Mouse (Mus musculus) midbrain, embryonic 12.5 days (tissue): ENCODE results near the gene Tmem239. TPM values are rescaled to one million over a fixed set of nuclear protein-coding genes. Genes with fewer than 3 reads are reported as not detected.
A peak's percentile ranks its signal among the peaks of the same experiment; 100 is the strongest.
"Not testable (repeated sequence)": the region's sequence is repeated elsewhere in the genome, so short reads cannot be mapped to it uniquely, and the experiment has no call there.

Experiments
- ATAC-seq: fragments of 200-750 bp; cut with Nextera tagmentation; 2 replicates; pipeline ENCODE4 v1.8.0; 2017; ENCODE audit warnings: low read depth, moderate TSS enrichment, moderate library complexity; ENCODE audit not compliant: low FRiP score
- H3K27ac ChIP-seq: fragments of 300-500 bp; sonication (generic); replicated peaks from 2 replicates; pipeline ENCODE4 v1.5.1; 2016; ENCODE audit warnings: mild to moderate bottlenecking
- H3K27me3 ChIP-seq: fragments of 300-500 bp; sonication (generic); 2 replicates; pipeline ENCODE4 v1.6.1; 2016; ENCODE audit warnings: mild to moderate bottlenecking
- H3K36me3 ChIP-seq: fragments of 300-500 bp; sonication (generic); 2 replicates; pipeline ENCODE4 v1.6.1; 2016
- H3K4me1 ChIP-seq: fragments of 300-500 bp; sonication (generic); 2 replicates; pipeline ENCODE4 v1.6.1; 2016
- H3K4me2 ChIP-seq: fragments of 300-500 bp; sonication (generic); replicated peaks from 2 replicates; pipeline ENCODE4 v1.6.1; 2016; ENCODE audit warnings: mild to moderate bottlenecking, moderate library complexity
- H3K4me3 ChIP-seq: fragments of 300-500 bp; sonication (generic); 2 replicates; pipeline ENCODE4 v1.5.1; 2016; ENCODE audit warnings: mild to moderate bottlenecking
- H3K9ac ChIP-seq: fragments of 300-500 bp; sonication (generic); replicated peaks from 2 replicates; pipeline ENCODE4 v1.6.1; 2016; ENCODE audit warnings: mild to moderate bottlenecking, moderate library complexity
- H3K9me3 ChIP-seq: fragments of 300-500 bp; sonication (generic); 2 replicates; pipeline ENCODE4 v1.6.1; 2016; ENCODE audit warnings: mild to moderate bottlenecking
- WGBS: fragments of 180-500 bp; shearing (Covaris S2); methylation state at CpG from one replicate; pipeline ENCODE4 v1.1.7; 2016; 5-methylcytosine and 5-hydroxymethylcytosine counted together
- polyA plus RNA-seq: library from polyadenylated mRNA; unstranded; fragments of >200 nt; fragmentation: Nextera tagmentation; extraction: Ambion mirVana; gene quantifications from 2 replicates; pipeline ENCODE4 v1.2.1, GENCODE M21; 2016

The Tmem239 gene
- not detected in 2 replicates for polyA plus RNA-seq

GRCm38 (mm10) chr2:130406178-130406577 lies at the start of gene Tmem239:
TSS of gene Tmem239 (plus strand) at chr2:130406478.
- Histone ChIP-seq H3K36me3 (no peaks in the 10 kb centered on the region), H3K4me1 (peaks cover 7% of the 10 kb centered on the region; the same call in 1 of the 2 replicates), H3K27ac (no peak within 1 kb of the TSS), H3K9ac (no peak within 1 kb of the TSS), H3K27me3 (peaks cover 9% of the 10 kb centered on the region), H3K4me2 (no peak within 1 kb of the TSS), H3K9me3 (no peaks in the 10 kb centered on the region), H3K4me3 (no peak within 1 kb of the TSS)
- WGBS = 92% methylated on average over 2 of the region's 2 CpGs
- ATAC-seq = no peak

GRCm38 (mm10) chr2:130357551-130357950 lies 48.7 kb upstream of the Tmem239 start:
- 91% methylated on average over 5 of the region's 5 CpGs for WGBS
- Histone ChIP-seq H3K4me3 (no peak overlapping the region), H3K4me1 (peaks cover 16% of the 10 kb centered on the region), H3K27me3 (peaks cover 41% of the 10 kb centered on the region), H3K27ac (no peak overlapping the region), H3K9ac (no peak overlapping the region), H3K9me3 (no peaks in the 10 kb centered on the region), H3K4me2 (no peak overlapping the region), H3K36me3 (no peaks in the 10 kb centered on the region)
- no peak for ATAC-seq

GRCm38 (mm10) chr2:130358852-130359251 lies 47.4 kb upstream of the Tmem239 start:
- H3K9me3 ChIP-seq = no peaks in the 10 kb centered on the region
- ATAC-seq = no peak
- 38% methylated on average over 5 of the region's 5 CpGs for WGBS
- H3K9ac ChIP-seq = no peak overlapping the region
- H3K27ac ChIP-seq = no peak overlapping the region
- H3K36me3 ChIP-seq = no peaks in the 10 kb centered on the region
- no peak overlapping the region for H3K4me3 ChIP-seq
- peaks cover 16% of the 10 kb centered on the region for H3K4me1 ChIP-seq
- no peak overlapping the region for H3K4me2 ChIP-seq
- H3K27me3 ChIP-seq = peaks cover 54% of the 10 kb centered on the region

- Histone ChIP-seq H3K9ac (no peak overlapping the region), H3K4me2 (0 out of 2 replicates have a peak overlapping the region, but pooled peaks have one; percentile 11), H3K9me3 (no peaks in the 10 kb centered on the region), H3K4me1 (peaks cover 23% of the 10 kb centered on the region), H3K4me3 (no peak overlapping the region), H3K36me3 (no peaks in the 10 kb centered on the region), H3K27ac (no peak overlapping the region), H3K27me3 (peaks cover 66% of the 10 kb centered on the region)
- no peak for ATAC-seq
- WGBS = 4% methylated on average over 14 of the region's 14 CpGs
These were observed 43.7 kb upstream of the Tmem239 start for GRCm38 (mm10) chr2:130362511-130363026.

- Histone ChIP-seq H3K4me1 (peaks cover 18% of the 10 kb centered on the region), H3K27me3 (peaks cover 46% of the 10 kb centered on the region), H3K36me3 (no peaks in the 10 kb centered on the region), H3K9me3 (no peaks in the 10 kb centered on the region), H3K4me2 (peak overlapping the region; percentile 58), H3K27ac (no peak overlapping the region), H3K9ac (peak overlapping the region; percentile 32; the same call in 1 of the 2 replicates), H3K4me3 (peak overlapping the region; percentile 36)
- ATAC-seq = no peak
- 7% methylated on average over 30 of the region's 30 CpGs for WGBS
These were observed 40.8 kb upstream of the Tmem239 start for GRCm38 (mm10) chr2:130365211-130366094.

- Histone ChIP-seq H3K27ac (no peak overlapping the region), H3K27me3 (peaks cover 27% of the 10 kb centered on the region), H3K4me2 (no peak overlapping the region), H3K4me3 (no peak overlapping the region), H3K9ac (no peak overlapping the region), H3K9me3 (no peaks in the 10 kb centered on the region), H3K36me3 (no peaks in the 10 kb centered on the region), H3K4me1 (peaks cover 11% of the 10 kb centered on the region)
- 77% methylated on average over 4 of the region's 4 CpGs for WGBS
- no peak for ATAC-seq
These were observed 38.9 kb upstream of the Tmem239 start for GRCm38 (mm10) chr2:130367386-130367785.

- H3K4me3 ChIP-seq, H3K4me1 ChIP-seq, H3K9me3 ChIP-seq, H3K27ac ChIP-seq, H3K27me3 ChIP-seq, H3K9ac ChIP-seq, H3K4me2 ChIP-seq, ATAC-seq, H3K36me3 ChIP-seq: not testable (repeated sequence)
- WGBS = 63% methylated on average over 1 of the region's 1 CpGs
These were observed 33.3 kb upstream of the Tmem239 start for GRCm38 (mm10) chr2:130373026-130373425.

GRCm38 (mm10) chr2:130374951-130375350 lies 31.3 kb upstream of the Tmem239 start:
- Histone ChIP-seq H3K9me3 (no peaks in the 10 kb centered on the region), H3K9ac (no peak overlapping the region), H3K4me1 (peaks cover 3% of the 10 kb centered on the region; the same call in 1 of the 2 replicates), H3K4me3 (no peak overlapping the region), H3K27me3 (no peaks in the 10 kb centered on the region), H3K36me3 (no peaks in the 10 kb centered on the region), H3K4me2 (no peak overlapping the region), H3K27ac (no peak overlapping the region)
- no peak for ATAC-seq
- 85% methylated on average over 4 of the region's 4 CpGs for WGBS

- H3K27me3 ChIP-seq = no peaks in the 10 kb centered on the region
These were observed 23.1 kb upstream of the Tmem239 start for GRCm38 (mm10) chr2:130383205-130383604.

GRCm38 (mm10) chr2:130383895-130384294 lies 22.4 kb upstream of the Tmem239 start:
- Histone ChIP-seq H3K27me3 (no peaks in the 10 kb centered on the region), H3K4me2 (no peak overlapping the region), H3K36me3 (no peaks in the 10 kb centered on the region), H3K4me1 (no peaks in the 10 kb centered on the region), H3K9ac (no peak overlapping the region), H3K4me3 (no peak overlapping the region), H3K9me3 (no peaks in the 10 kb centered on the region), H3K27ac (no peak overlapping the region)
- 81% methylated on average over 6 of the region's 6 CpGs for WGBS
- no peak for ATAC-seq

More at GRCm38 (mm10) chr2:130383205-130383604, 23.1 kb upstream of the Tmem239 start:
- Histone ChIP-seq H3K36me3 (no peaks in the 10 kb centered on the region), H3K27ac (no peak overlapping the region), H3K9ac (no peak overlapping the region), H3K9me3 (no peaks in the 10 kb centered on the region), H3K4me1 (no peaks in the 10 kb centered on the region), H3K4me2 (no peak overlapping the region), H3K4me3 (no peak overlapping the region)
- 52% methylated on average over 3 of the region's 3 CpGs for WGBS
- ATAC-seq = no peak

- no peak overlapping the region for H3K4me2 ChIP-seq
- ATAC-seq = no peak
- no peak overlapping the region for H3K27ac ChIP-seq
- no peak overlapping the region for H3K4me3 ChIP-seq
- whole genome bisulfite sequencing = 89% methylated on average over 1 of the region's 1 CpGs
- H3K27me3 ChIP-seq = no peaks in the 10 kb centered on the region
- H3K9me3 ChIP-seq = no peaks in the 10 kb centered on the region
- no peaks in the 10 kb centered on the region for H3K4me1 ChIP-seq
- no peaks in the 10 kb centered on the region for H3K36me3 ChIP-seq
- no peak overlapping the region for H3K9ac ChIP-seq
These were observed 20.1 kb upstream of the Tmem239 start for GRCm38 (mm10) chr2:130386212-130386611.

GRCm38 (mm10) chr2:130388796-130389195 lies 17.5 kb upstream of the Tmem239 start:
- no peak overlapping the region for H3K27ac ChIP-seq
- ATAC-seq = no peak
- peaks cover 7% of the 10 kb centered on the region; the same call in 1 of the 2 replicates for H3K36me3 ChIP-seq
- 84% methylated on average over 2 of the region's 2 CpGs for WGBS
- H3K9me3 ChIP-seq = no peaks in the 10 kb centered on the region
- no peaks in the 10 kb centered on the region for H3K4me1 ChIP-seq
- H3K4me2 ChIP-seq = no peak overlapping the region
- H3K9ac ChIP-seq = no peak overlapping the region
- no peaks in the 10 kb centered on the region for H3K27me3 ChIP-seq
- no peak overlapping the region for H3K4me3 ChIP-seq
